Mouse (Mus musculus) small intestine, adult 2 months (tissue): Measurements from ENCODE around the gene Tmpo.

Source experiments
- CTCF ChIP-seq: fragments of 200-500 bp; IDR thresholded peaks from 2 replicates; pipeline ENCODE4 v1.5.1; 2012; ENCODE audit warnings: low read depth, mild to moderate bottlenecking, control low read depth, inconsistent platforms, low read length, moderate library complexity, mixed read lengths; ENCODE audit not compliant: insufficient replicate concordance, insufficient read length; ENCODE audit errors: extremely low read depth
- POLR2A ChIP-seq: fragments of 200-500 bp; IDR thresholded peaks from 2 replicates; pipeline ENCODE4 v1.6.1; 2012; ENCODE audit warnings: low read depth, mild to moderate bottlenecking, control low read depth, inconsistent platforms, low read length, moderate library complexity

DNA sequence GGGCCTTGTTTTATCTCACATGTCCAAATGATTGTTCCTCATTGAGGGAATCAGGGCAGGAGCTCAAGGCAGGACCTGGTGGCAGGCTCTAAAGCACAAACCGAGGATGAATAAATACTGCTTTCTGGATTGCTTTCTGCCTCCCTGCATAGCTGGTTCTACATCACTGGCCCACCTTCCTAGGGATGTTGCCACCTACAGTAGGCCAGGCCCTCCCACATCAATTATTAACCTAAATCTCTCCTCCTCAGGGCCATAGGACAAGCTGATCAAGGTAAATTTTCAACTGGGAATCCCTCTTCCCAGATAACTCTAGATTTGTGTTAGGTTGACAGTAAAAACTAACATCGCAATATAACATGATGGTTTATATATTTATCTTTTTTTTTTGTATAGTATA lies 4.6 kb upstream of the Tmpo start:
- no peak for TF ChIP-seq POLR2A
- TF ChIP-seq CTCF: no peak
